Mouse (Mus musculus) fat pad, adult 2 months (tissue): ENCODE results near the gene Pdp2.
"Not testable (repeated sequence)": the region's sequence is repeated elsewhere in the genome, so short reads cannot be mapped to it uniquely, and the experiment has no call there.

ENCODE experiments used
- DNase-seq: peaks from one replicate; pipeline ENCODE4 v3.0.0-alpha.2; 2011; ENCODE audit warnings: low read depth, low spot score; ENCODE audit errors: extremely low read depth

Pdp2 gene

DNA sequence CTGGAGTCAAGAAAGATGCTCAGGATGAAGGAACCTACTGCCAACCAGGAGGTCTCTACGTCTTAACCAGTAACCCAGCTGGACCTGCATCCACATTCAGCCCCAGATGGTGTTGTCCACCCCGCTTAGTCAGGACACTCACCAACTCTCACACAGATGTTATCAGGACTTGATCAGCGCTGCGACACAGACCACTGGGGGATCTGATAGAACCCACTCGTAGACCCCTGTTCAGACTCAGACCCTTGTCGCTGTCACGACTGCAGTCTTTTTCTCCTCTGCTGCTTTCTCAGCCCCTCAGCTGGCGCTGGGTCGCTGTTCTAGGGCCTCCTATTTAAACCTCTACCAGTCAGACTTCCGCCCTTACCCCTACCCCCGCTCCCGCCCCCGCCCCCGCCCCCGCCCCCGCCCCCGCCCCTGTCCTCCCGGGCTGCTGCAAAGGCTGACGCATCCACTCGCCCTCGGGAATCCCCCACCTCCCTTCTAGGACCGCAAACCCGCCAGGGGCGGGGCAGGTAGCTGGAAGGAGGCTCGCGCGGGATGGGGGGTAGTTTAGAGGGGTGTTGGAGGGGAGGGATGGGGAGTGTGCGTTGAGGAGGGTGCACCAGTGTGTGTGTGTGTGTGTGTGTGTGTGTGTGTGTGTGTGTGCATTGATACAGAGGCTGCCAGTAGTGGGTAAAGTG, 39.9 kb downstream of the Pdp2 start, which contains the start of gene Rrad:
TSS of gene Rrad (minus strand) at position 347 of the 683 bp plus-strand sequence.
- DNase-seq, result no peak

DNA sequence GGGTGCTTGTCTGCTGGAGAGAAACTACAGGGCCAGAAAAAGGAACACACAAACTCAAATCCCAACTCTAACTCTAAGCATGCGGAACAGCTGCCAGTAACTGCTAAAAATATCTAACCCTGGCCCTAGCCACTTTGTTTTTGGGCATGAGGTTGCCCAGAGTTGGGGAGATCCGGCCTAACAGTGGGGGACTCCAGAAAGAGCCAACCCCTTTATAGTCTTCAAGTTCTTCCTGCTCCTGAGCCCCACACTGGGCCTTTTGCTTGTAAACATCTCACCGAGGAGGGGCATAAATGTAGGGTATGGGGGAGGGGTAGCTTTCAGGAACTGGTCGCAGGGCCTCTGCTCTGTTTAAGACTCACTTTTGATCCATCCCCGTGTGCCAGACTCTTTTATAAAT, 40.7 kb downstream of the Pdp2 start:
- DNase-seq, result no peak

DNA sequence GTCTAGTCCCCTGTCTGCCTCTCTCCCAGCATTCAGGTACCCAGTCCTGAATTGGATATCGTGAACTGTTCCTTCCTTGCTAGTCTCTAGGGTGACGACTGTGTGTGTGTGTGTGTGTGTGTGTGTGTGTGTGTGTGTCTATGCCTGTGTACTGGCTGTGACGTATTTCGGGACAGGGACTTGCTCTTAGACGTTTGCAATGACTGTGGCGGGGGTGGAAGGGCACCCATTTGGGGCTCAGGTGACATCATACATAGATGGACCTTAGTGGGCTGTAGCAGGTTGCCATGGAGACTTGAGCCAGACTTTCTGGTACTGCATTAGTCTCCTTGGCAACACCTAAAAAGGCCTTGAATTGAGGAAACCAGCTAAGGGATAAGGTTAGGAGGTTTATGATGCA, 41.2 kb downstream of the Pdp2 start:
- no peak for DNase-seq

DNA sequence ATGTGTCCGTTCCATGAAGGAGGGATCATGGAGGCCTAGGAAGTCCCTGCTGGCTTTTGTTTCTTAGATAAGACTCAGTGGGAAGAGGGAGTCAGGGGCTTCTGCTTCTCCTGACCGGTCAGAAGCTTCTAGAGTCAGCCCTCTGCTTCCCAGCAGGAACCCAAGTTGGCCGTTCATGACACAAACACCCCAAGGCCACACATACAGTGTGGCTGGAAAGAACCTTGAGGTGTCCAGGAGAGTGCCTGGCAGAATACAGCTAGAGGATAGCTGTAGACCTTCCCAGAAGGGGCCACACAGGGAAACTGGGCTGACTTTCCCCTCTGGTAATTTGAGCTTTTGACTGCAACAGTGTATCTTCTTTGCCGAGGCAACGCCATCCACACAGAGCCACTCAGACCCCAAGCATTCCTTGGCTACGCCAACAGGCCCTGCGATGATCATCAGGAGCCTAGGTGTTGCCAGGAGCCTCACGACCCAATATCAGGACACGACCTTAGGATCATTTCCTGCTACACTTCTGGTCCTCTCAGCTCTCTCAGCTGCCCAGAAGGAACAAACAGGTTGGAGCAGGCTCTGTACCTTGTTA, 42.0 kb downstream of the Pdp2 start:
- no peak for DNase-seq

DNA sequence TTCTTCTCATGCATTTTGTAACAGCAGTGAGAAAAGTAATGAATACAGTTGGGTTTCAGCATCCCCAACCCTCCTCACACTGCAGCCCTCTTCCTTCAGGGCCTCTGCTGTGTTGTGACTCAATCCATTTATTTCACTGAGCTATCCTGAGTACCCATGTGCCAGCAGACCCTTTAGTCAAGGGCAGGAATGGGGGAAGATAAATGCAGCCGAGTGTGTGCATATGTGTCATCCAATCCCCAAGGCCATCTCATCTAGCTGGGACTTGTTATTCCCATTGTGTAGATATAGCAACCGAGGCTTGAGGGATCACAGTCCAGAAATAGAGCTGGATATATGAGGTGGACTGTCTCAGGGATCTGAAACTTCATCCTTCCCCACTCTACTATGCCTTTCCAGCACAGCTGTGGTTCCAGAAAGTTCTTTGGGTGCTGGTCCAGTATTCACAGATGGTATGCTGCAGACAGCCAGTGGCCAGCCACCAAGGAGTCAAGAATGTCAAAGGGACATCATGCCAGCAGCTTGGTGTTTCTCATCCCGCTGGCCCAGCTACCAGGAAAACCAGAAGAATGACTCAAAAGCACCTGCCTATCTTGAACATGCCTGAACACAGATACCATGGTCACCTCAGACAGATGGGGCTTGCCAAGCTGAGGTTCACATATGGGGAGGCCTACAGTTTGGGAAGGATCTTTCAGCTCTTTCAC, 43.9 kb downstream of the Pdp2 start:
- no peak for DNase-seq

DNA sequence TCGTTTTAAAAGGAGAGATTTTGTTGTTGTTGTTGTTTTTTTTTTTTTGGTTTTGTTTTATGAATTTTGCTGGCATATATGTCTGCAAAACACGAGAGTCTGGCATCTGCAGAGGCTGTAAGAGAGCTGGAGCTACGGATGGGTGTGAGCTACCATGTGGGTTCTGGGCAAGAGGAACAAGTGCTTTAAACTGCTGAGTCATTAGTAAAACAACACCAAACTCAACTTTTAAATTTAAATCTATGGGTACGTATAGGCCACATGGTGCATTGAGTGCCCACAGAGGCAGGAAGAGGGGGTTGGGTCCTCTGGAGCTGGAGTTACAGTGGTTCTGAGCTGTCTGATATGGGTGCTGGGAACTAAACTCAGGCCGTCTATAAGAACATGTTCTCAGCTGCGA, 46.8 kb downstream of the Pdp2 start:
- DNase-seq, result no peak

DNA sequence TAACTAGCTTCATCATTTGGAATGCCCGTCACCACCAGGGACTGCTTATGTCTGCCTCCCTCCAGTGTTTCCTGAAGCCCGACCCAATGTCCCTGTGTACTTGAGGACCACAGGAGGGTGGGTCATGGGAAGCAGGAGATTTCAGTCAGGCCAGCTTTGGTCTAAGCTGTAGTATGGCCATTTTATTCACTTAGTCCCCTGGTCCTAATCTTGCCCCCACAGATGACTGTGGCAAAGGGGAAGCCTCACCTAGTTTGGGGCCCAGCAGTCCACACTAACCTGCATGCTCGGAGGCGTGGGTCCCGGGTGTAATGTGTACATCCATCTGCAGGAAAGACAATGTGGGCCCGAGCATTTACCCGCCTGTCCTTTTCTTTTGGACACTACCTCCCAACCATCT, 49.0 kb downstream of the Pdp2 start:
- DNase-seq, result no peak

DNA sequence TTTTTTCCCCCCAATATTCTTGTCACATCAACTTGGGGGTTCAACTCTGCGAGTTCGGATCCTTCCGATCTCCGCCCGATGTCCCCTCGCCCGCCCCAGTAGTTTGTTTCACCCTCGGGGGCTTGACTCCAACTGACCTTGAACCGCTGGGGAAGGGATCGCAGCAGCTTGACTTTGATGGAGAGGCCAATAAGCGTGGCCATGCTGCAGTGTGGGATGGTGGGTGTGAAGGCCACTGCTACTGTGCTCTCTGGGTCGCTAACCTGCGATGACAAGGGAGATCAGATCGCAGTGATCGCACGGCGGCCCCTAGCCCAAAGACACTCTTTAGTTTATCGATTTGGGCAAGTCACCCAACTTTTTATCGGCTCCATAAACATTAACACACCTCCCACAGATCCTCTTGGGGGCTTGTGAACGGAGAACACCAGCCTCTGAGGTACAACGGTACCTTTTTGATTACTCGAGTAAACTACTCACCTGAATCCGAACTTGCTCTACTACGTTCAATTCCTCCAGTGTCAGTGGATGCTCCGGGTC, 49.6 kb downstream of the Pdp2 start:
- DNase-seq, result no peak

DNA sequence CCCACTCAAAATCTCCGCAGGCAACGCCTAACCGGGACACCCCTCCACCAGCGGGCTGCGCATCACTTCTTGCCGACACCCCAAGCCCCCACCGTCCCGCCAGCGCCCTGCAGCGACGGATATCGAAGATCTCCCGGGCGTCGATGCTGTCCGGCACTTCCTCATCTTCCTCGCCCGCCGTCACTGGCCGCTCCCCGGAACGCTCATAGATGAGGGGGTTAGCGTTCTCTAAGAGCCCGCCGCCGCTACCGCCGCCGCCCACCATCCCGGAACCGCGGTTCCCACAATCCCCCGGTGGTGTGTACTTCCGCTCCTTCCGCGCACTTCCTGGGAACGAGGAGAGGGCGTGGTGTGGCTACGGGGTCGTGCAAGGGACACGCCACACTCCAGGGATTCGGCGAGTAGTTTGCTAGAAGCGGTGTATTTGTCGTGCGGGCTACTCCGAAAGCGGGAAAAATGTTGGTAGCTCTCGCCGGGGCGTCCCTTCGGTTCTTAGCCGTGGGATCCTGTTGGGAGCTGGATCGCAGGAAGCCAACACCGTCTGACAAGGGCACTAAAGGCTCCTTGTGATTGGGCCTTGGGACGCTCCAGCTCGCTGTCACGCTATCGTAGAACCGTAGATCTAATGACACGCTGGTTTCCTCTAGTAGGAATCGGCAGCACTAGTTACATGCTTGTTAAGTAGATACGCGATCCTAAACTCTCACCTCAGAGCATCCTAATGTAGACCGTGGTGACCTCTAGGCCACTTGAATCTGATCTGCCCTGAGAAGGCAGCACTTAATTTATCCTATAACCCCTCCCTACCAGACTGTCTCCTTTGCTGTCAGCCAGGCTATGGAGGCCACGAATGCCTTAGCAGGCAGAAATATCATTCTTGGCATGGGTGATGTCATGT, 50.4 kb downstream of the Pdp2 start, which contains the start of gene Ciao2b:
TSS of gene Ciao2b (minus strand) at position 540 of the 898 bp plus-strand sequence.
- no peak for DNase-seq

DNA sequence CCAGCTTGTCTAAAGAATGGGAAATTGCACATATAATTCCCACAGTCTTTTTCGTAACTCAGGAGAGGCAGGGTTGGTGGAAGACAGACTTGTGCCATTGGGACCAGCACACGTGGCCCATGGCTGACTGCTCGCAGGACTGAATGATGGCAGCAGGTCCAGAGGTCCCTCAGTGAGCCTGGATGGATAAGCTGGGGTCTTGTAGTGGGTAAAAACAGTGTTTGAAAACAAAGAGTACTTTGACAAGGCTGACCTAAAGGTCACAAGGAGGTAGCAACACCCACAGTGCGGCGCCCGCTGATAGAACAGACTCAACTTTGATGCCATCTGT, 51.0 kb downstream of the Pdp2 start:
- no peak for DNase-seq

DNA sequence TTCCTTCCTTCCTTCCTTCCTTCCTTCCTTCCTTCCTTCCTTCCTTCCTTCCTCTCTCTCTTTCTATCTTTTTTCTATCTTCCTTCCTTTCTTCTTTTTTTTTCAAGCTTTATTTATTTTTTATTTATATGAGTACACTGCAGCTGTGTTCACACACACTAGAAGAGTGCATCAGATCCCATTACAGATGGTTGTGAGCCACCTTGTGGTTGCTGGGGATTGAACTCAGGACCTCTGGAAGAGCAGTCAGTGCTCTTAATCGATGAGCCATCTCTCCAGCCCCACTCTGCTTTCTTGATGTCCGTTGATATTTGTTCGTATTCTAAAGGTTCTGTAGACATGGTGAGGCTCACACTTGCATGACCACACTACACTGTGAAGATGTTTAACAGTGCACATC, 52.9 kb downstream of the Pdp2 start:
- DNase-seq, result not testable (repeated sequence)
